Mouse (Mus musculus): ENCODE measurements around the gene Setd1b.

- TF ChIP-seq CTCF (IDR thresholded peaks at IDR 0.05 in 2 of 3, conservative IDR thresholded peaks at IDR 0.05 in 1 of 3; ENCODE audit: control insufficient read depth in 1 of 3, insufficient read depth in 1 of 3, low read depth in 2 of 3, low read length in 3 of 3, poor library complexity in 1 of 3, severe bottlenecking in 1 of 3) (no peak), ELF1 (IDR thresholded peaks at IDR 0.05; ENCODE audit: low read depth, low read length) (no peak), POLR2A (IDR thresholded peaks at IDR 0.05; ENCODE audit: control insufficient read depth in 1 of 2, insufficient read depth in 1 of 2, low read depth in 1 of 2, low read length in 2 of 2, poor library complexity in 1 of 2) (no peak)
These were observed 45.3 kb downstream of the Setd1b start for GRCm38 (mm10) chr5:123187306-123187705.

All from MEL (cell line).